Mouse (Mus musculus) testis, adult 2 months (tissue): ENCODE data around the gene Dnm1.

Experiments used
- CTCF ChIP-seq: fragments of 200-500 bp; IDR thresholded peaks from 2 replicates; pipeline ENCODE4 v1.5.1; 2012; ENCODE audit warnings: low read depth, mild to moderate bottlenecking, inconsistent platforms, low read length, moderate library complexity; ENCODE audit not compliant: control insufficient read depth, insufficient read depth, insufficient replicate concordance
- POLR2A ChIP-seq: fragments of 200-500 bp; IDR thresholded peaks from 2 replicates; pipeline ENCODE4 v1.6.1; 2012; ENCODE audit warnings: low read depth, mild to moderate bottlenecking, inconsistent platforms, low read length, moderate library complexity; ENCODE audit not compliant: control insufficient read depth

- TF ChIP-seq POLR2A (no peak), CTCF (no peak)
Observed at GRCm38 (mm10) chr2:32389157-32389556, 36.0 kb upstream of the Dnm1 start.
